Mouse (Mus musculus): ENCODE data around the gene Hcfc1.

The Hcfc1 gene

DNA sequence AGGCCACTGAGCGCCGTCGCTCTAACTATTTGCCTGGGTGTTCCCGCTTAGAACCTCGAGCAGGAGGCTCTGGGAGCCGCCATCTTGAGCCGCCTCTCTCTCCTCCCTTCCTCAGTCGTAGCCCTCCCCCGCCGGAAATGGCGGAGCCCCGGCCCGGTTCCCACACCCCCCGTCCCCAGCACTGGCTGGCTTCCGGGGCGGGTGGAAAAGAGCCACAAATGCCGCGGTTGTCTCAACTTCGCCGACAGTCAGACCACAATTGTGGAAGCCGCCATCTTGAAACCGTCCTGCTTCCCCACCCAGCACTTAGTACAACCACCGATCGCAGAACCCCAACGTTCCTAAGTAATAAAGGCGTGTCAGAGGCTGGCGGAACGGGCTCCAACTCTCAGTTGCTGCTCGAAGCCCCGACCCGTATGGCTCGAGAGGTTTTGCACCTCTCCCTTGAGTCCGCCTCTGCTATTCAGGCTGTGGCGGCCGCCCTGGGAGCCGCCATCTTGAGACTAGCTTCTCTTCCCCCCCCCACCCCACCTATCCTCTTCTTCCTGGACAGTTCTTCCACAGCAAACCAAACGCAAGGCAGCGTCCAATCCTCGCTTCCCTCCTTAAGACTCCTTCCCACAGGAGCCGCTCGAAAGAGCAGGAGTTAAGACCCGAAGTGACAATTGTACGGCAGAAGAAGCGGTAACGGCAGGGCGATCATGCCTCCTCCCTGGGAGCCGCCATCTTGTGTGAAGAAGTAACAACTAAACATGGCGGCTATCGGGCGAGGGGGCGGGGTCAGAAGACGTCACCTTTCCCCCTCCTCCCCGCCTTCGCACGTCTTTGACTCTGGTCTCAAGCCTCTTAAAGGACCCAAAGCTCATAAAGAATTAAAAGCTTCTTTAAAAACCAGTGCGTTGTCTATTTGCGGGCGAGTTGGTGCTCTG, at the start of gene Hcfc1:
Gene Hcfc1 (minus strand): TSS at position 110 of the 929 bp plus-strand sequence.
- peak; percentile 89 for DNase-seq (ENCODE audit: low spot score)

GRCm38 (mm10) chrX:74014597-74014996, 48.4 kb upstream of the Hcfc1 start:
- DNase-seq (ENCODE audit: low spot score): no peak

GRCm38 (mm10) chrX:74008063-74008462, 41.9 kb upstream of the Hcfc1 start:
- DNase-seq (ENCODE audit: low spot score): no peak

- DNase-seq (ENCODE audit: low spot score): no peak
Observed at GRCm38 (mm10) chrX:74006401-74006800, 40.2 kb upstream of the Hcfc1 start.

GRCm38 (mm10) chrX:74003644-74004043, 37.5 kb upstream of the Hcfc1 start:
- DNase-seq (ENCODE audit: low spot score): no peak

GRCm38 (mm10) chrX:74001024-74001423, 34.9 kb upstream of the Hcfc1 start:
- no peak for DNase-seq (ENCODE audit: low spot score)

- DNase-seq (ENCODE audit: low spot score): no peak
Observed at GRCm38 (mm10) chrX:73998911-73999869, 33.0 kb upstream of the Hcfc1 start.

DNA sequence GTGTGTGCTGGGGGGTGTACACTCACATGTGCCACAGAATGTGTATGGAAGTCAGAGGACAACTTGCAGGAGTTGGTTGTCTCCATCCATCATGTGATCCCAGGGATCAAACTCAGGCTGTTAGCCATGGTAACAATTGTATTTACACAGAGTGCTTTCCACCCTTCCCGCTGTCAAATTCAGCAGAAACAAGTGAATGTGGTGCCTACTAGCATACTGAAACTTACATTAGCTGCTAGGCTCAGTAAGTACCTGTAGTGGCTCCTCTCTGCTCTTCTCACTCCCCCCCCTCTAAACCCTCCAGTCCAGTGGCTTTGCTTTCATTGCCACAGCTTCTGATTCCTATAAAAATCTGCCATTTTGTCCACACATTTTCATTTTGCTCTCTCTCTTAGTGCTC, 11.6 kb upstream of the Hcfc1 start:
- DNase-seq (ENCODE audit: low spot score): no peak

DNA sequence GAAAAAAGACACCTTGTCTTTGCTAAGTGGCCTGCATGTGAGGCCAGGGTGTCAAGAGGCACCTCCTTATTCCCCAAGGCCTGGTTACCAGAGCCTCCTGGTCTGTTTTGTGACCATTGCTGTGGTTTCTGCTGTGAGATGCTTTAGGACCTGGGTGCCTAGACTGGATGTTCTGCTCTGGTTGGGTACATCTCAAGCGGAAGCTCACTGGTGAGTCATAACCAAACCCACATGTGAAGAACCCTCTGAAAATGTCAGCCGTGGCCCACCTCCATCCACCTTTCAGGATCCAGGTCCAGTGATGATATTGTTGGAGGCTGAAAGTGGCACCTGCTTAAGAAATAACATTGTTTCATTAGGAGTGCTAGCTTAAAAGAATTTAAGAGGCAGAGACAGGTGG, 10.1 kb upstream of the Hcfc1 start:
- DNase-seq (ENCODE audit: low spot score): no peak

DNA sequence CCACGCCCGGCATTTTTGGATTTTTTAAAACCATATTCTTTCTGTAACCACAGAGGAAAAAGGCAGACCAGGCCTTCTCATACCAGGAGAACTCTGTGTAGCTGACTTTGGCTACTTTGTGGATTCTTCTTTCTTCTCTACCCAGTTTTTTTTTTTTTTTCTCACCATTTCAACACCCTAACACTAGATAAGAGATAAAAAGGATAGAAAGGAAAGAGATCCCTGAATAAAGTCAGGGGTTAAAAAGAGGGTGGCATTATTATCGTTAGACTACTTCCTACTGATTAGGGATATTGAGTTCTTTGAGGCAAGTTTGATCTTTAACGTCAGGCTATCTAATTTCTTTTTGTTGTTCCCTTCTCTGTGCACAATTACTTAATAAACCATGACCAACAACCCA, 6.6 kb upstream of the Hcfc1 start:
- DNase-seq (ENCODE audit: low spot score): no peak

GRCm38 (mm10) chrX:73970781-73971180, 4.6 kb upstream of the Hcfc1 start:
- no peak for DNase-seq (ENCODE audit: low spot score)

GRCm38 (mm10) chrX:73969729-73970128, 3.6 kb upstream of the Hcfc1 start:
- no peak for DNase-seq (ENCODE audit: low spot score)

- DNase-seq (ENCODE audit: low spot score): no peak
Observed at GRCm38 (mm10) chrX:73969167-73969566, 3.0 kb upstream of the Hcfc1 start.

GRCm38 (mm10) chrX:73967177-73968075, 1.3 kb upstream of the Hcfc1 start:
- DNase-seq (ENCODE audit: low spot score): peak; percentile 67

DNA sequence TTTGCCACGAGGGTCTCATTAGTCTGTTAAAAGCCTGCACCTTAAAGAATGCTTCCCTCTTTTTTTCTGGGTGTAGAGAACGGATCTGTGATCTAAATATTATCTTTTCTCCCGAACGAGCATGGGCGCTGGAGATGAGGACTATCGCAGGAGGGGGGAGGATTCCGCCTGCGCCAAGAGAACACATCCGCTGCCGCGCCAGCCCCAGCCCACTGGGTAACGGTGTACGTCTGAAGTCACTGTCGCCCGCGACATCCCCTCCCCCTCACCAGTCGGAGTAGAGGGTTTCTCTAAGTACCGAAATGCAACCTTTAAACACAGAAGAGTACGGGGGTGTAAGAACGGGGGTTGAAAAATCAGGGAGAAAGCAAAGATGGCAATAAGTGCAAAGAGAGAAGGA, 850 bp downstream of the Hcfc1 start:
- no peak for DNase-seq (ENCODE audit: low spot score)

GRCm38 (mm10) chrX:73964363-73964762, 1.8 kb downstream of the Hcfc1 start:
- no peak for DNase-seq (ENCODE audit: low spot score)

GRCm38 (mm10) chrX:73954988-73955387, 11.2 kb downstream of the Hcfc1 start:
- DNase-seq (ENCODE audit: low spot score): no peak

GRCm38 (mm10) chrX:73952603-73953002, 13.6 kb downstream of the Hcfc1 start:
- no peak for DNase-seq (ENCODE audit: low spot score)

GRCm38 (mm10) chrX:73949341-73949740, 16.8 kb downstream of the Hcfc1 start:
- DNase-seq (ENCODE audit: low spot score): no peak

GRCm38 (mm10) chrX:73948647-73949046, 17.5 kb downstream of the Hcfc1 start:
- DNase-seq (ENCODE audit: low spot score): peak; percentile 50

DNA sequence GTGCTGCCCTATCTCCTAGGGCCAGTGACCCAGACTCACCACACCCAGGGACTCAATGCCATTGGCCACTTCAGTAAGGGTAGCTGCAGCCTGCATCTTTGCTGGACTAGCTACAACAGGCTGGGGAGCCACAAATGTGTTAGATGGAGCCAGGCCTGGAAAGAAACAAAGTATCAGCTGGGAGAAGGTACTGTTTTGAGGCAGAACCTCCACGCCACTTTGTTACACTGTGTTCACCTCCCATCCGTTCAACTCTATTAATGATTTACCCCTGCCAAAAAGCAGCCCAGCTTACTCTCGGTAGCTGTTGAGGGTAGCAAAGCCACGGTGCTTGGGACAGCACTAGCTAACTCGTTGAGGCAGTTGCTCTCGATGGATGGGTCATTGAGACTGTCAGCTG, 19.3 kb downstream of the Hcfc1 start:
- DNase-seq (ENCODE audit: low spot score): no peak

DNA sequence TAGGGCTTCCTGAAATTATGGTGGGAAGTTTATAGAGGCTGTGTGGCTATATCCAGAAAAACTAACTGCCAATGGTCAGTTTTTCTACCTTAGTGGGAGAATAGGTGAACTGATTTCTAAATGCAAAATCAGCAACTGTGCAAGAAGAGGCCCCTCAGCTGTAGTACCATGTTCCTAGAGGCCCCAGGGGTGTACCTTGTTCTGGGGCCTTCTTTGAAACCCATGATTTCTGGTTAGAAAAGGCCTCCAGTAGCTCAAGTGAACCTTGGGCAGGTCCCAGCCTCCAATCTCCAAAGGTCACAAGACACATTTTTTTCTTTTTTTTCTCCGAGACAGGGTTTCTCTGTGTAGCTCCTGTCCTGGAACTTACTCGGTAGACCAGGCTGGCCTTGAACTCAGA, 23.9 kb downstream of the Hcfc1 start:
- DNase-seq (ENCODE audit: low spot score): no peak

Measured in ovary, postnatal 14 days (tissue).